Mouse (Mus musculus): Measurements from ENCODE around the gene Alk.
A peak's percentile ranks its signal among the peaks of the same experiment; 100 is the strongest.

Alk gene

DNA sequence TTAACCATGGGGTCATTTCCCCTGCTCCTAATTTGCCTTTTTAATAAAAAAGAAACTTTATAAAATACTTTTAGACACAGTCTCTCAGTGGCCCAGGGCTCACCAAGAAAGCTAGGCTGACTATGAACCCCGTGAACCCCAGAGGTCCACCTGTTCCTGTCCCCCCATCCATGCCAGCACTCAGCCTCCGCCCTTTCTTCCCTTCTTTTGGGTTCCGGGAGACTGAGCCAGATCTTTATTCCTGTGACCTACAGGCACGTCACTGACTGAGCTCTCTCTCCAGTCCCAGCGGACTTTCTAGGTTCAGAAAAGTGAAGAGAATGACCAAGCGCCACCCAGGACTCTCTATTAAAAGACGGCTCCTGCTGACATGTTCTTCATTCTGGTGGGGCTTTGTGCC is 728.9 kb downstream of the Alk start:
- DNase-seq (ENCODE audit: low spot score in 2 of 2), result no peak

DNA sequence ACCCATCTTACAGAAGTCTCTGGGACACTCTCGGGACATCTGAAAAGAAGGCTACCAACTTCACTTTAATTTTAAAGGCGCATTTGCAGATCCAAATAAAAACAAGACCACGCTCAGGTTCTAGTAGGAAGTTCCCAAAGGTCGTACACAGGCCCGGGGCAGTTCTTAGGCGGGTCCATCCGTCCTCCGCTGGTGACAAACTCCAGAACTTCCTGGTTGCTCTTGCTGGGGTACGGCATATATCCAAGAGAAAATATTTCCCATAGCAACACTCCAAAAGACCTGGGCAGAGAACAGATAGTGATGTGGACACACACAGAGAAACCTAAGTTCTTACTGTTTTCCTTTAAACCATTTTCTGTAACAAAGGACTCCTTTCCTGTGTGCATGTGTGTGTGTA is 729.6 kb downstream of the Alk start:
- DNase-seq (ENCODE audit: low spot score in 2 of 2), result no peak

DNA sequence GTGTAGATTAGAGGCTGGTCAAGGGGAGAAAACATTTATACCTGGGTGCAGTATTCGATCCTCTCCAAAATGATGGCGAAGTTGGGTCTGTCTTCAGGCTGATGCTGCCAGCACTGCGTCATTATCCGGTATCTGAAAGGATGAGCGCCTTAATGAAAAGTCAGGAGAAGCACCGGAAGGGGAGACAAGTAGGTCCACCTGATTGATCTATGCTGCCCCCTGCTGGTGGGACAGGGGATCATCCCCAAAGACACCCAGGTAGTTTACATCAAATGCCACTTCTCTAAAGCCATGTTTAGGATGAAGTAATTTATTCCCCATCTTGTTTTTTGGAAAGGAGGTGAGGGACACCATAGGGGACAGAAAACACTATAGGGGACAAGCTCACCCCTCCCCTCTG is 730.4 kb downstream of the Alk start:
- no peak for DNase-seq (ENCODE audit: low spot score in 2 of 2)

DNA sequence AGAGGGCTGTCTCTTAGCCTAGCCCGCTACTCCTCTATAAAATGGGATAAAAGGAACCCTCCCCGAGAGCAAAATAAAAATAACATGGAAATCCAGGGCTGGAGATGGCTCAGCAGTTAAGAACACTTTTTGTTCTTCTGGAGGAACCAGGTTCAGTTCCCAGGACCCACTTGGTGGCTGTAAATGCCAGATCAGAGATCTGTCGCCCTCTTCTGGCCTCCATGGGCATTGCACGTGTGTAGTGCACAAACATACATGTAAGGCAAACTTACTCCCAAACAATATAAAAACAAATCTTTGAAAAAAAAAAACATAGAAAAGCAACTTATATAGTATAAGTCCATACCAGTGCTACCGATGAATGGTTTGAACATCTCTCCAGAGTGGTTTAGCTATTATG is 731.5 kb downstream of the Alk start:
- no peak for DNase-seq (ENCODE audit: low spot score in 2 of 2)

DNA sequence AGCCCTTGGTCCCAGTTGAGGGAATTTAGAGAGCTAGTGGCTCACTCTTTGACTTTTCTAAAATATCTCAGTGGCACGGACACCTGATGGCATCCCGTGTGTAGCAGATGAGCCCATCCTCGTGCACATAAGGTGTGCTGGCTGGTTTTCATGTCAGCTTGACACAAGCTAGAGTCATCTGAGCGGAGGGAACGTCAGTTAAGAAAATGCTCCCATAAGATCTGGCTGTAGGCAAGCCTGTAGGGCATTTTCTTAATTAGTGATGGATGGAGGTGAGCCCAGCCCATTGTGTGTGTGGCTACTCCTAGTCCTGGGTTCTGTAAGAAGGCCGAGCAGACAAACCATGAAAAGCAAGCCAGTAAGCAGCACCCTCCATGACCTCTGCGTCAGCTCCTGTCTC is 732.4 kb downstream of the Alk start:
- DNase-seq (ENCODE audit: low spot score in 2 of 2), result no peak

DNA sequence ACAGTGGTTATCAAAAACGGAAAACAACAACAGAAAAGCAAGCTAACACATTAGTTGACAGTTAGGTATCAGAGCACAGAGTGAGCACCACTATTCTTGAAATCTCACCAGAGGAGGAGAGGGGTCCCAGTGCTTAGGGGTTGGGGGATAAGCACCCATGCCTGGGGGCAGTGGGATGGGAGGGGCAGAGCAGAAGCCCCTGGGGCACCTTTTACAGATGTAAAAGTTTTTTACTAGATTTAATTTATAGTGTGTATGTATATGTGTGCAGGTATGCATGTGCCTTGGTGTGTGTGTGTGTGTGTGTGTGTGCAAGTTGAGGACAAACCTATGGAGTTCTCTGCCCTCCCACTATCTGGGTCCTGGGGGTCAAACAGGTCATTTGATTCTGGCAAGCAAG is 733.8 kb downstream of the Alk start:
- DNase-seq (ENCODE audit: low spot score in 2 of 2), result no peak

DNA sequence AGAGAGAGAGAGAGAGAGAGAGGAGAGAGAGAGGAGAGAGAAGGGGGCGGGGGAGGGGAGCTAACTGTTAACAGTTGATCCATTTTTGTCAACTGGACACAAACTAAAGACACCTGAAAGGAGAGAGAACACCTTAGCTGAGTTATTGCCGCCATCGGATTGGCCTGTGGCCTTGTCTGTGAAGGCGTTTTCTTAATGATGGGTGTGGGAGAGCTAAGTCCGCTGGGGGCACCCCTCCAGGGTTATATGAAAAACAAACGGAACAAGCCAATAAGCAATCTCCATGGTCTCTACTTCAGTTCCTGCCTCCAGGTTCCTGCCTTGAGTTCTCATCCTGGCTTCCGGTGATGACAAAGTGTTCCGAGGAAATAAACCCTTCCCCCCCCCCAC is 734.2 kb downstream of the Alk start:
- DNase-seq (ENCODE audit: low spot score in 2 of 2), result no peak

DNA sequence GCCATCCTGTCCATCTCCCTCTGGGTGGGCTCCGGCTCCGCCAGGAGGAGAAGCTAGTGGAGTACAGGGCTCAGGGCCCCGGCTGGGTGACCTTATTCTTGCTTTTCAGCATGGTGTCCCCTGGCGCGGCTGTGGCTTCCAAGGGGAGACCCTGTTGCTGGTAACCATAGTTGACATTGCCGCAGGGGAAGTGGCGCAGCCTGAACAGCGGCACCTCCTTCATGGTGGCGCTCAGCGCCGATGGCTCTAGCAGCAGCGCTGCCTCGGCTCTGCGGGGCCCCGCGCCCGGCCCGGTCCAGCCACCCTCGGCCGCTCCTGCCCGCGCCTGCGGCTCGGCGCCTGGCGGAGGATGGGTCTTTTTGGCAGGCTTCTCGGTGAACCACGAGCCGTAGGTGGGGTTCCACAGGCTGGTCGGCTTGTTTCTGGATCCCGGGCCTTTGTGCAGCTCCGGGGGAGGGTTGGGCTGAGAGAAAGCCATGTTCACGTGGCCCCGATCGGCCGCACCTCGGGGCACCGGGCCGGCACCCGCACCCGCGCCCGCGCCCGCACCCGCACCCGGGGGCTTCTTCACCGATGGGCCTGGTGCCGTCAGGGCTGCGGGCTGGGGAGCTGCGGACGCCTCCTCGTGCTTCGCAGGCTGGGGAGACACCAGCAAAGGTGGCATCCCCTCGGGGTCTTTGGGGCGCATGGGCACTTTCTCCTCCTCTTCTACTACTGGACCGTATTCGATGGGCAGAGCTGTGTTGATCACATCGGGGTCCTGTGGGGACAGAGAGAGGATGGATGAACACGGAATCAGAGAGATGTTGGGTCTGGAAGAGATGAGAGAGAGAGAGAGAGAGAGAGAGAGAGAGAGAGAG is 734.8 kb downstream of the Alk start:
- peak in 1 of 2 experiments; percentile 24 for DNase-seq (ENCODE audit: low spot score in 2 of 2)

DNA sequence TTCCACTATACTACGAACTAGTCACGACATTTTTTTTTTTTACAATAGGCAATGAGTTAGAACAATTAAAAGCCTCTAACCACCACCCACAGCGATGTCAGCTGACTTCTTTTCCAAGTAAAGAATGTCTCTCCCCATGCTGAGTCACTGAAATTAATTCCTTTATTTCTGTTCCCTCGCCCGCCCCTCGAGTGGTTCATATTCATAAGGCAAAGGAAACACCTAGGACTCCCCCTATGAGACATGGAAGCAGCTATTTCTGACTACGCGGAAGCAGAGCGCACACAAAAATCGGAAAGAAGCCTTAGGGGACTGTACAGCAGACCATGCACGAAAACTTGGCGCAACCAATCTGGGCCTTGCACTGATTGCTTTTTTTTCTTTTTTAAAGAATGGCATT is 735.6 kb downstream of the Alk start:
- DNase-seq (ENCODE audit: low spot score in 2 of 2), result no peak

DNA sequence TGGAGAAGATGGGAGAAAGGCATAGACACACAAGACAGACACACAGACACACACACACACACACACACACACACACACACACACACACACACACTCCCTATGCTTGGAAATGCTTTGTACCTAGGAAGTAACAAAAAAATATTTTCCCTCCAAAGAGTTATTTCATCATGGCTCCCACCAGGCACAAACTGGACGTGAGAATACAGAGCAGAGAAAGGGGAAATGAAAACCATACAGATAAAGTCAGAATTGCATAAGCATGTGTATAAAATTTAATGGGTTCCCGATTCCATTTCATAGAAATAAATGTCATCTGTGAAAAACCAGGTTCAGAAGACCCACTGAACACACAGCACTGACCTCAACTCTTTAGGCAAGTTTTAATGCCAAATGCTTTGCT is 736.5 kb downstream of the Alk start:
- no peak for DNase-seq (ENCODE audit: low spot score in 2 of 2)

DNA sequence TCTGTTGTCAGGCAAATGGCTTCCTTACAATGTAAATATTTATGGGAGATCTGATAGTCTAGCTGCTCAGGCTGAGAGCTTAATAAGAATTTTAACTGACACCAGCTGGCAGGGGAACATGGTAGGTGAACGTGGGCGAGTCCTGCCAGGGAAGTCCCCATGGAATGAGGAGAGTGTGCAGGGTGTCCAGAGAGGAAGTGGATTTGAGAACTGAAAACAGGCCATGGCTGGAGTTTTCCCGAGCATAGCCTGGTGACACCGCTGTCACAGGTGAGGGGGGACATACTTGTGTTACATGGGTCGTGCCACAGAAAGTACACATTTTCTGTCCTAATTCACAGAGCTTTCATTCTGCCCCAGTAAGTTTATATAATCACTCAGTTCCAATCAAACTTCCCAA is 739.0 kb downstream of the Alk start:
- DNase-seq (ENCODE audit: low spot score in 2 of 2), result no peak

DNA sequence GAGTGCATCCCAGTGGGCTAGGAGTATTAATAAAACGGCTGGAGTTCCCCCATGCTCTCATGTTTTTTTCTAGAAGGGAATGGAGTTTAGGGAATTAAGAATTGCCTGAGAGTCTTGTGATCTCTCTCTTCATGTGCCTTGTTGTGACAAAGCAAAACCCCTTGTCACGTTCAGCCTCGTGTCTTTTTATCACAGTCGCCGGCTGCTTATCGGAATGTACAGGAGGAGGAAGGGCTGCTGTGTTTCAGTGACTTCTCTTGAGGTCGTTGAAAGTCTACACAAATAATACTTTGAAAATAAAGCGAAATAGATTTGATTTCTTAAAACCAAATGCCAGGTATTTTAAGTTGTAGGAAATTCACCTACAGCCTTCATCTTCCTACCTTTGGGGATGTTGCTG is 740.4 kb downstream of the Alk start:
- DNase-seq (ENCODE audit: low spot score in 2 of 2), result no peak

DNA sequence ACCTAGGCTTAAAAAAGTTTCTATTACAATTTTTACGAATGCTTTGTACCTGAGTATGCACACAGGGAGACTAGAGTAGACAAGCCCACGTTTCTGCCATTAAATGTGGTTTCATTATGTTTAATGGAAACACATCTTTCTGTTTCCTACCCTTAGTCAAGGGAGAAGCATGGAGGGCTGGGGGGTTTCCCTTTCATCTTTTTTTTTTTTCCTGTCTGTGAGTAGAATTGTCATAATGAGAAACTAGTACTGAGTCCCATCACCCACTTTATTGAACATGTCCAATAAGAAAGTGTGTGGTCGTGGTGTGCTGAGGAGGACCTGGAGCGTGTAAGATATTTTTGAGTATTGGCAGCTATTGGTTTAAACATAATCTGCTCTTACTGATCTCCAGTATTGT is 741.5 kb downstream of the Alk start:
- DNase-seq (ENCODE audit: low spot score in 2 of 2), result no peak

DNA sequence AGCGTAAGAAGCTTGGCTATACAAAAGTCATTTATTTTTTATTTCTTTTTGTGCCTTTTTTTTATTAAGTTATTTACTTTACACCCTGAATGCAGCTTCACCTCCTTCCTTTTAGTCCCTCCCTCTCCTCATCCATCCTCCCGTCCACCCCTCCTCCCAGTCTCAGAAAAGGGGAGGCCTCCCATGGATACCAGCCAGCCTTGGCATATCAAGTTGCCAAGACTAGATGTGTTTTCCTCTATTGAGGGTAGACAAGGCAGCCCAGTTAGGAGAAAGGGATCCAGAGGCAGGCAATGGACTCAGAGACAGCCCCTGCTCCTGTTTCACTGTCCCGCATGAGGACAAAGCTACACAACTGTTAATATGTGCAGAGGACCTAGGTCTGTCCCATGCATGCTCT is 742.2 kb downstream of the Alk start:
- DNase-seq (ENCODE audit: low spot score in 2 of 2), result no peak

DNA sequence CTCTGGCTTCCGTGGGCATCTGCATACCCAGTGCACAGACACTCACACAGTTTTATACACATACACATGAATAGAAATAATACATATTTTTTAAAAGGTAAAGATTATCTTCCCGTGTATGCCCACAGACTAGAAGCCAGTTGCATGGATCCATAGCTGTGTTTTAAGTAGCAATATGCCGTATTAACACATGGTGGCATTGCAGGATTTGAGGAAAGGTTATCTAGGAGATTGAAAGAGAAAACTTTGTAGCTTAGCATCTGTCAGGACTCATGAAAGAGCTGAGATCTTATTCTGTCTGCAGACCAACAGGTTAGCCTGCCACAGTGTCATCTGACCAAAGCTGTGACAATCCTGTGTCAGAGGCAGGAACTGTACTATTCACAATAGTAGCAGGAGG is 772.5 kb downstream of the Alk start:
- DNase-seq (ENCODE audit: low spot score in 2 of 2), result no peak

DNA sequence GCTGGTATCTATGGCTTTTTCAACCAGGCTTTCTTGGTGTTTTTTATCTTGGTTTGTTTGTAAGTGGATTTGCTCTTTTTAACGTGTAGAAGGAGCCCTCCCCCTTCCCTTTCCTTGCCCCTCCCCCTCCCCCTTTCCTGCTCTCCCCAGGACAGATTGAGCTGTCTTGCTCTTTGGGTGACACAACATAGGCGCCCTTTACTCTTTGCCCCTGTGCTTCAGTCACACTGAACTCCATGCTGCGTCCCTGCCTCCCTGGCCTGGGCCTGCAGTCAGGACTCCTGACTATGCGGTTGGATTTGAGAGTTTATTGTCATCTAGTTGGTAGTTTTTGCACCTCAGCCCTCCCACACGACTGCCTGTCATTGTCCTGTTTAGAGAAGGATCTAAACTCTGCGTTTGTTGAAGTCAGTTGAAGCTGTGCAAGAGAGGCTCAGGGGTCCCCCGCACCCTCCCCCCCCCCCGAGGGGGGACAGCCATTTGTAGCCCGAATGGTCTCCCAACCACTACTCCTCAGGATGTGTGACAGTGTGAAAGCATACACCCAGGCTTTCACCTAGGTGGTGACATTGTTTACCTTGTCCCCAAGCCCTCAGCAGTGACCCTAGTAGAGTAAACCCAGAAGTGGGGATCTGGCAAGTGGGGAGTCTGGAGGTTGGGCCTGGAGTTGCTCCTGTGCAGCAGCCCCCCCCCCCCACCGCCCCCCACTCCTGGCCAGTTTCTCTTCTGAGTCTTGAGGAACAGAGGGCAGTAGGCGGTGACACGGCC is 775.6 kb downstream of the Alk start:
- no peak for DNase-seq (ENCODE audit: low spot score in 2 of 2)

DNA sequence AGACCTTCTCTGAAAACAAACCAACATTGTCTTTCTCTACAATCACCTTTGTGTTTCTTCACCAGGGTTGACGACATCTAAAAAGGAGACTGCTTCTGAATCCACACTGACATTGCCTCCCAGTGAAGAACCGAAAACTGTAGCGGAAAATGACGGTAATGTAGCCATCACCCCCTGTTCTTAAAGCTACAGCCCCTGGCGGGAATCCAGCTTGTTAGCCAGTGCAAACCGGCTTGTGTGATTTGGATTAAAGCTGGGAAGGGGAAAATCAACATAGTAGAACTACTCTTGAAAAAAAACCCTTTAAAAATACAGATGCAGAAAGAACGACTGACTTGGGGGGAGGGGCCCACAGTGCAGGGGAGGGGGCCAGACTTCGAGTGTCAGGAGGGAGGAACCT is 776.8 kb downstream of the Alk start:
- no peak for DNase-seq (ENCODE audit: low spot score in 2 of 2)

DNA sequence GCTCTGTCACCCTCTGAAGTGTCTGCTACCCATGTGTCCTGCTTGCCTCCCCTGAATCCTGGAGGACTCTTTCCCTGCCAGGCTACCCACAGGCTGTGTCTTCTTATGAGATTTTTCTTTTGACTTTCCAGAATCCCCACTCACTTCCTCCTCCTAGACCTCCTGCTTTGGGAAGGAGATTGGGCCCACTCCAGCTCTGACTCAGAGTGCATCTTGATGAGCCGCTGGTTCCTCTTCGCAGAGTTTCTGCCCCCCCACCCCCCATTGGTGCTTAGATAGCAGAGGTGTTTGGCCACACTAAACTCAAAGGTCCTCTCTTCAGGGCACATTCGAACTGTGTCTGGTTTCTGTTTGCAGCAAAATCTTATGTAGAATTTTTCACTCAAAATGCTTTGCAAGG is 777.8 kb downstream of the Alk start:
- DNase-seq (ENCODE audit: low spot score in 2 of 2), result no peak

DNA sequence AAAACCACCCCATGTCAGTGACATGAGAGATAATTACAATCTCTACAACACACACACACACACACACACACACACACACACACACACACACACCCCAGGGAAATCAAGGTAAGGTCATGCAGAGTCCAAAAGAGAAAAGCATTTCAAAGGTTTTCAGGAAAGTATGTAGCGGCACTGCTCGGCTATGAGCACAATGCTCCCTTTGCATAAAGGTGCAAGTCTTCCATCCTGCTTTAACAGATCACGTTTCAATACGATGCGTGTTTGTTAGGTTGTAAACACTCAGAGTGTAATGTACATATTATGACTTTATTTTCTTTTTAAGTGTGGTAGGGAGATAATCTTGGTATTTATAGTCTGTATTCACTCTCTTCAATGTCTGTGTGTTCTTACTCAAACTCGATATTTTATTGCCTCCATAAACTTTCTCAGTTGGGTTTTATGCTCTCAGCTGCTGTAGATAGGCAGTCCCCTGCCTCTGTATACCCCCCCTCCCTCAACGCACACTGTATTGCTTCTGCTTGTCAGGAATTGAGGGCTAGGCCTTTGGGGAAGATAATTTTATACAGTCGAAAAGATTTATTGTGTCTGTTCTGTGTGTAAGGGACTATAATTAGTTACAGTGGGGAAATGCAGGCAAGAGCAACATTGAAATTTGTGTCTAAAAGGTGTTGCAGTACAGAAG is 780.7 kb downstream of the Alk start:
- DNase-seq (ENCODE audit: low spot score in 2 of 2), result no peak

Data from frontal cortex, postnatal 10 days (tissue).